Mouse (Mus musculus): Measurements from ENCODE around the gene Map4k2.

The Map4k2 gene

DNA sequence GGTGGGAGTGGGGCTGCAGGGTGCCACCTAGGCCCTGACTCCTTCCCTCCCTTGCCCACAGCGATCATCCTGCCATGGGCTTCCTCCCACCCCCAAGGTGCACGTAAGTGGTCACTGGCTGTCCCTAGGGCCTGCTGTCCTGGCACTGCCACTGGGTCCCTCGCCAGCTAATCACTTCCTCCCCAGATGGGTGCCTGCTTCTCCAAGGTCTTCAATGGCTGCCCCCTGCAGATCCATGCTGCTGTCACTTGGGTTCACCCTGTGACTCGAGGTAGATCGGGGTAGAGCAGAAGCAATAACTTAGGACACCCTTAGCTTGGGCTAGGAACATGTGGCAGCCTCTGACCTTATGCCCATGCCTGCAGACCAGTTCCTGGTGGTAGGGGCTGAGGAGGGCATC is 5.1 kb downstream of the Map4k2 start:
- DNase-seq (ENCODE audit: low spot score): no peak

DNA sequence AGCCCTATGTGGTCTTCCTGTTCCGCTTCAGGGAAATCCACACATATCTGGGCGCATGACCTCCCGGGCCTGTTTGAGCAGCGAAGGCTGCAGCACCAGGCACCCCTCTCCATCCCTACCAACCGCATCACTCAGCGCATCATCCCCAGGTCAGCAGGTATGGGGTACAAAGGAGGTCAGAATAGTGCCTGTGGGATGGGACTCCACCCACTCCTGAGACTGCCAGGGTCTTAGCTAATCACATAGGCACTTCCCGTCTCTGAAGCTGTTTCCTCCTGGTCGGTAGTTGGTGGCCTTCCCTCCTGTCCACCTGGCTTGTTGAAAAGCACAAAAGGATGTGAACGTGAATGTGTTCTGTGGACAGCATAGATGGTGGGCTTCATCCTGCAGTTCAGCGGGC is 5.7 kb downstream of the Map4k2 start:
- no peak for DNase-seq (ENCODE audit: low spot score)

DNA sequence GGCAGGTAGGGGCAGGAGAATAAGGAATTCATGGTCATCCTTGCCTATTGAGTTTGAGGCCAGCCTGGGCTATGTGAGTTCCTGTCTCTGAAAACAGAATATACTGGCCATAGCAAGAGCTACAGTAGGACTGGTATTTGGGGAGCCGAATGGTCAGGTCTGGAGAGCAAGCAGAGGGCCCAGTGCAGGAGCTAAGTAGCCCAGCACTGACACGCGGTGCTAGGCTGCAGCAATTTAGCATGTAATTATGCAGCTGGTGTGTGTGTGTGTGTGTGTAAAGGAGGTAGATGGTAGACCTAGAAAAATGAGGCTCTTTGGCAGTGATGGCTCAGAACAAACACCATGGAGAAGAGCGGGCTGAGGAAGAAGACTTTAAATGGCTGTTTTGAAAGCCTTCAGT is 6.7 kb downstream of the Map4k2 start:
- DNase-seq (ENCODE audit: low spot score): no peak

DNA sequence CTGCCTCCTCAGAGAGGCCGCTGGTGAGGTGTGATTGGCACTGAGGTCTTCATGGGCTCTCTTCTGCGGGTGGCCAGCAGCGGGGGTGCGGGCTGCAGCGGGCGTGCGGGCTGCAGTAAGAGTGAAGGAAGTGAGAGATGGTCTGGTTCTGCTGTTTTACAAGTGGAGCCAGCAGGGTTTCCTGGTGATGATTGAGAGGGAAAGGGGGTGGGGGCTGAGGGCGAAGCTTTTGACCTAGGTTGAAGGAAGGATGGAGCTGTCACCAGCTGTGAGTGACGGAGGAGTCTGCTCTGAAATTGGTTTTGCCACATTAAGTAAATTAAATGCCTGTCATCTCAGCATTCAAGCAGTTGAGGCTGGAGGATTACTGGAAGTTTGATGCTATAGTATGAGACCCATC is 7.8 kb downstream of the Map4k2 start:
- DNase-seq (ENCODE audit: low spot score): no peak

DNA sequence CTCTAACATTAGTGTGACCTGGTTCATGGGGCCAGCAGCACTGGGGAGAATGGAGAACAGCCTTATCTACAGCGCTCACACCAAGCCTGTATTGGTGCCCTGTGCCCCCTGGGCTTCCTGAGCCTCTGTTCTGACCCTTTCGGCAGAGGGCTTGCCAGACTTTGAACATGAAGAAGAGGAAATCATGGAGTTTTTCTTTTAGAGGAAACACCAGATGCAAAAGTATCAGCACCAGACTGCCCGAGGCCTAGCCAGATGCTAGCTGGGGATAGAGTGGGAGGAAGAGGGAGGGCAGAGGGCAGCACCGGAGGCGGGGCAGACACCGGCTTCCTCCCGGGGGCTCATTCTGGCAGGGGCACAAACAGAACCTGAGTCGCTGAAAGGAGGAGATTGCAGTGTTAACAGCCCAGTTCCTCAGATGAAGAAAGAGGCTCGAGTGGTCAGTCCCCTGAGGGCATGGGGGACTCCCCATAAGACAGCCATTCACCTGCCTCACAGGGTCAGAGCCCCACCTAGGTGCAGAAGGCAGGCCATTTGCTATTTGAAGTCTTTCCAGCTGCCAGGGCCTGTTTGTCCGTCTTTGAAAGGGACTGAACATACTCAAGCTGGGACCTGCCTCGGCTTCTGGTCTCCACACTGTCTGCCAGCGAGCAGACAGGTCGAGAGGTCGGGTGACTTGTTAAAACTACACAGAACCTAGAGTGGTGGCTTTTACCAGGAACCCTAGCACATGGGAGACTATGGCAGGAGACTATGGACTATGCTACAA is 8.5 kb downstream of the Map4k2 start:
- DNase-seq (ENCODE audit: low spot score): no peak

DNA sequence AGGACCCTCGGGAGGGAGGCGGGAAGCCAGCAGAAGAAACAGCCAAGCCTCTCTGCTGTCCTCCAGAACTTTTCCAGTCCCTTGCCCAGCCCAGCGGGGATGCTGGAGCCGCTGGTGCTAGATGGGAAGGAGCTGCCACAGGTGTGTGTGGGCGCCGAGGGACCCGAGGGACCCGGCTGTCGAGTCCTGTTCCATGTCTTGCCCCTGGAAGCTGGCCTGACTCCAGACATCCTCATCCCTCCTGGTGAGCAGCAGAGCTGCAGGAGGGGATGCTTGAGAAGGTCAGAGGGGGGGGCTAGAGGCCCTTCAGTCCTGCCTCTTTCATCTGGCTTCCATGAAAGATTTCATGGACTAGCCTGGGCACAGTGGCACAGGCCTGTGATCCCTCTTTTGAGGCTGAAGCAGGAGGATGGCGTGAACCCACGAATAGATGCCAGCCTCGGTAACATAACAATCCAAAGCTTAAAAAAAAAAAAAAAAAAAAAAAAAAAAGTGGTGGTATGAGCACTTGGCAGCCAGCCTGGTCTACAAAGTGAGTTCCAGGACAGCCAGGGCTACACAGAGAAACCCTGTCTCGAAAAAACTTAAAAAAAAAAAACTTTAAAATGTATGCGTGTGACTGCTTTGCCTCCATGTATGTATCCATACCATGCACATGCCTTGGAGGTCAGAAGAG is 10.6 kb downstream of the Map4k2 start:
- DNase-seq (ENCODE audit: low spot score): no peak

DNA sequence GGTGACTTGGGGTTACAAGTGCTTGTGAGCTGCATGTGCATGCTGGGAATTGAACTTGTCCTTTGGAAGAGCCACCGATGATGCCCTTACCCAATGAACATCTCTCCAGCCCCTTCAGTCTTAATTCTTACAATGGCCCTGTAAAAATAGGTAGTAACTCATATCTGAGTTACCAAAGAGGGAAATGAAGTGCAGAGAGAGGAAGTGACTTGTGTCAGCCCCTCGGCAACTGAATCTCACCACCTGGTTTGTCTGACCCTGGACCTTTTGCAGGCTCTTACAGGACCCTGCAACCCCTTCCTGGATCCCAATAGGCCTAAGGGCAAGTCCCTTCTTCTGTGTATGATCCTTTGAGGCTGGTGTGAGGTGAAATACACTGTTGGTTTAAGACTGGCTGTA is 11.2 kb downstream of the Map4k2 start:
- DNase-seq (ENCODE audit: low spot score): no peak

DNA sequence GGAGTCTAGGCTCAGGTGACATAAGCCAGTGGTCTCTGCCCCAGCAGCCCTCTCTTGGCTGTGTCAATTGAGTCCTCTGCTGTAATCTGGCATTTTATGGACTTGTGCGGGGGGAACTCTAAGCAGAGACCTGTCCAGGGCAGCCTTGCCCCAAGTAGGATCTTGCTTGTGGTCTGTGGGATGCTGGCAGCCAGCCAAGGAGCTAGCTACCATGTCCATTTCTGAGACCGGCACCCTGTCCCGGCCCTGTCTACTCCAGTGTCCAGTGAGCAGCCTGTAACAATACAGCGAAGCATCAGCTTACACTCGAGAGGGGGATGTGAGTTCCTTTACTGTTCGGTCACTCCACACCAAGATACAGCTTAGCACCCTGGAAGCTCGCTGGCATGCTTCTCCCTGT is 13.1 kb downstream of the Map4k2 start:
- no peak for DNase-seq (ENCODE audit: low spot score)

DNA sequence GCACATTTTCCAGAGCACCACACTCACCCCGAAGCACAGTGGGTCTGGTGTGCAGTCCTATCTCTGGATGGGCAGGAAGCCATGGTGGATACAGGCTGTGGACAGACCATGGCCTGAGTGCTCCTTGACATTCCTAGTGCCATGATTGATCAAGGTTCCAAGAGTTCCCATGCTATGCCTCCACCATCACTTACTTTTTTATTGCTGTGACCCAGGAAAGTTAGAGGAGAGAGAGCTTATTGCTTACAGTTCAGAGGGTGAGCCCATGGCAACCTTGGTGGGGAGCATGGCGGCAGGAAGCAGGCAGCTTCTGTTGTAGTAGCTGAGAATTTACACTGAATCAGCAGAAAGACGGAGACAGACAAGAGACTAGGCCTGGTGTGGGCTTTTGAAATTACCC is 20.4 kb downstream of the Map4k2 start:
- DNase-seq (ENCODE audit: low spot score): no peak

DNA sequence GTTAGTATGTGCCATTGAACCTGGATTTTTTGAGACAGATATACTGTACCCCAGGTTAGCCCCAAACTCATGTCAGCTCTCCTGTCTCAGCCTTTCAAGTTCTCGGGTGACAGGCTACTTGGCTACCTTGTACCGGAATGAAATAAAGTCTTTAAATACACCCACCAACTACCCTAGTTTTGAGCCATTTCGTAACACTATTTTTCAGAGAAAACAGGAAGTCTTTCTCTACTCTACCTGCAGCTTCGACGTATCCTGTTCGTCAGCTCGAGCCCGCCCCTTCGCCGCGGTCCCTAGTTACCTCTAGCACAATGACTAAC is 22.1 kb downstream of the Map4k2 start:
- no peak for DNase-seq (ENCODE audit: low spot score)

DNA sequence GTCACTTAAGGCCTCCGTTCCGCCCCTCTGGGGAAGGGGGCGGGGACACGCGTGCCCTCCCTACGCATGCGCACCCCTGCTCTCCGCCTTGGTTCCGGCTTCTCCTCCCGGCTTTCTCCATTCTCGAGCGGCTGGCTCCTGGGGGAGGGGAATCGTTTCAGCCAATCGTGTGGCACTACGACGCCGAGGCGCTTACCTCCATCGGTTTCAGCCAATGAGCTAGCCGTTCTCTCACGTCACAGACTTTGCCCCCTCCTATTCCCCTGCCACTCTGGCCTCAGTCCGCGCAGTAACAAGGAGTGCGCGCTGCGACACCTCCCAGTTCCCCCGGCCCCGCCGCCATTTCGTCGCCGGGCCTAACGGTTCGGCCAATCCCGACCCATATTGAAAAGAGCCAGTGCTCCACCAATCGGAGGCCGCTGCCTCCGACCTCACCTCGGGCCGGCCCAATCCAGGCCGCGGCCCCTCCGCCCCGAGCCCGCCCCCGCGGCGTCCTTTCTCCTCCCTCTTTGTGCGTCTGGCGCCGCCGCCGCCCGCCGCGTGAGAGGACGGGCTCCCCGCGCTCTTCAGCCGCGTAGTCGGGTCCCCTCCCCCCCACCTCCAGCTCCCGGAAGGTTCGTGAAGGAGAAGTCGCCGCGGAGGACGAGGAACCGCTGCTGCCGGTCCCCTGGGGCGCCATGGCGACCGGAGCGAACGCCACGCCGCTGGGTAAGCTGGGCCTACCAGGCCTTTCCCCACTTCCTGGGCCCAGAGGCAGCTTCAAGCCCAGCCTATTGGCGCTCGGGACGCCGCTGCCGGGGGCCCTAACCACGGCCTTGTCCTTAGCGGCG is 22.7 kb downstream of the Map4k2 start, which contains the start of gene Sf1:
TSS of gene Sf1 (plus strand) at position 280 of the 830 bp plus-strand sequence.
- peak; percentile 98 for DNase-seq (ENCODE audit: low spot score)

DNA sequence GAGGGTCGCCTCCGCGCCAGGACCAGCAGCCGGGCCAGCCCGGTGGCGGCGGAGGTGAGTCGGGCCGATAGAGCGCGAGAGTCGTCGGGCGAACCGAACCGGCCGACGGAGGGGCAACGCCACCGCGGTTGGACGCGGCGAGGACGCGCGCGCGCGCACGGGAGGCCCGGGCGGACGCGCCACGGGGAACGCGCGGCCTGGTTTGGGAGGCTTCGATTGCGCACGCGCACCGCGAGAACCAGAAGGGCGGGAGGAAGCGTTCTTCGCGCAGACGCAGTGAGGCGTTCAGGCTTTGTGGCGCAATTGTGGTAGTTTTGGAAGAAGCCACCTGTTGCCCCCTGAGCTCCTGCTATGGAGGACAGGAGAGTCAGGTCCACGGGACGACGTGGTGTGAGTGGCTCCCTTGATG is 23.4 kb downstream of the Map4k2 start:
- peak; percentile 89 for DNase-seq (ENCODE audit: low spot score)

DNA sequence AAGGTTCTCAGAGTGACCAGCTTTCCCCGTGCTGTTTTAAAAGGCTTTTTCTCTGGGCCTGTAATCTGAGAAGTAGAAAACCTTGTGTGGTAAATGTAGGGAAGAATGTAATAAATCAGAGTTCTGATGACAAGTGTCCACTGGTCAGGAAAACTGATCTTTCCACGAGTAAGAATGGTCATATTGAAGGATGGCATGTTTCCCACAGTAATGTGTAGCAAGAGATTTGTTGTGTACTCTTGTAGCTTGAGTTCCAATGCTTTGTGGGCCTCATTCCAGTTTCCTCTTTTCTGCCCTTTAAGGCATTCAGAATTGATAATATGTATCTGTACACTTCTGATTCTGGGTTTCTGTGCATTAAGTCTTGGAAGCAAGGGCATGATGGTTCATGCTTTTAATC is 23.9 kb downstream of the Map4k2 start:
- no peak for DNase-seq (ENCODE audit: low spot score)

DNA sequence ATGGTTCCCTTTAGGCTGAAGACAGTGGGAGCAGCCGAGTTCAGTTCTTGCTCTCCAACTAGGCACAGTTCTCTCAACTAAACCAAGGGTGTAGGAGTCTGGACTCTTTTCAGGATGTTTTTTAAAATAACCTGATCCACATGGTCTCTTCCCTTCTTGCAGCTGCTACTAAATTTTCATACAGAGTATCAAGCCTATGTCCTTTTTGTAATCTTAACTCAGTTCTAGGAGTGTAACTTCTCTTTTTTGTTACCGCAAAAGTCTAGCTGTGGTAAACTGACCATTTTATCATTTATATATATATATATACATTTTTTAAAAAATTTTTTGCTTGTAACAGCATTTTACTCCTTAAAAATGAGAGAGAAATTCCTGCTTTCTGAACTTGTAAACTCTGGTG is 29.2 kb downstream of the Map4k2 start:
- DNase-seq (ENCODE audit: low spot score): no peak

DNA sequence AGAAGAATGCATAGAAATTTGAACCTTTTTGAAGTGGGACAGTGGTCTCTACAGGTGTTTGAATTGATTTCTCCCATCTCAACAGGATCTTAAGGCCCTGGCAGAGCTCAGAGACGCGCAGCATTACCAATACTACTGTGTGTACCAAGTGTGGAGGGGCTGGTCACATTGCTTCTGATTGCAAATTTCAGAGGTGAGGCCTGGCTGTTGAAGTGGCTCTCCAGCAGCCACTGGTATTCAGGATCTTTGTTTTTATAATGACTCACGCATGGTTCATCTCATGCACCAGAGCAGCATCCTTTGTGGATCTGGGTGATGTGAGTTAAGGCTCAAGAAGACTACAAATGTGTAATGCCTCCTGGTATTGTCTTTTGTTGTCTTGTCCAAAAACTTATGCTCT is 31.5 kb downstream of the Map4k2 start:
- no peak for DNase-seq (ENCODE audit: low spot score)

DNA sequence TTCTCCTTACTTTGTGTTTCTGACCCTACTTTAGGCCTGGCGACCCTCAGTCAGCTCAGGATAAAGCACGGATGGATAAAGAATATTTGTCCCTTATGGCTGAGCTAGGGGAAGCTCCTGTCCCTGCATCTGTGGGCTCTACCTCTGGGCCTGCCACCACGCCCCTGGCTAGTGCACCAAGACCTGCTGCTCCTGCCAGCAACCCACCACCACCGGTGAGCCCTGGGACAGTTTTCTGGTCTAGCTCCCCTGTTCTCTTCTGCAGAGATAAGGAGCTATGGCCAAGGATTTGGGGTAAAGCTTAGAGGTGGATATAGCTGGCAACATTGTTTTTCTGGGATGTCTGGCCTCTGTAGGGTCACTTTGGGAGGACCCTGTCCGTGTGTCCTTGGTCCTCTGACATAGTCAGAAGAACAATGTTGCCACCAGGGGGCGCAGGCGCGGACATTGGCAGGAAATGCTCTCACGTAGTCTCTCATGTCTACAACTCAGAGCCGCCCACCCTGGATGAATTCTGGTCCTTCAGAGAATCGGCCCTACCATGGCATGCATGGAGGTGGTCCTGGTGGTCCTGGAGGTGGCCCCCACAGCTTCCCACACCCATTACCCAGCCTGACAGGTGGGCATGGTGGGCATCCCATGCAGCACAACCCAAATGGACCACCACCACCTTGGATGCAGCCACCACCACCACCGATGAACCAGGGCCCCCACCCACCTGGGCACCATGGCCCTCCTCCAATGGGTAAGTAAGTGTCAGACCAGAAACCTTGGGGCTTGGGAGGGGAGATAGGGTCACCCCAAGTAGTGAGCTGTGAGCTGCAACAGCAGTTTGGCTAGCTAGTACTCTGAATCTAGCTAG is 32.8 kb downstream of the Map4k2 start:
- DNase-seq (ENCODE audit: low spot score): peak; percentile 60

DNA sequence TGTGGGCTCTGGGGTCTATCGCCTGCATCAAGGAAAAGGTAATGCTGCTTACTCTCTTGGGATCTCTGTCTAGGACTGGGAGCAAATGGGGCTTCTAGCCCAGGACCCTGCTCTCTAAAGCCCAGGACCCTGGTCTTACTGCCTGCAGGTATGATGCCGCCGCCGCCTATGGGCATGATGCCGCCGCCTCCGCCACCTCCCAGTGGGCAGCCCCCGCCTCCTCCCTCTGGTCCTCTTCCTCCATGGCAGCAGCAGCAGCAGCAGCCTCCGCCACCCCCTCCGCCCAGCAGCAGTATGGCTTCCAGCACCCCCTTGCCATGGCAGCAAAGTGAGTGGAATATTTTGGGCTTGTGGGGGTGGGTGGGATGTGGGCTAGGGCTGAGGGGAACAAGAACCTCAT is 33.6 kb downstream of the Map4k2 start:
- DNase-seq (ENCODE audit: low spot score): no peak

DNA sequence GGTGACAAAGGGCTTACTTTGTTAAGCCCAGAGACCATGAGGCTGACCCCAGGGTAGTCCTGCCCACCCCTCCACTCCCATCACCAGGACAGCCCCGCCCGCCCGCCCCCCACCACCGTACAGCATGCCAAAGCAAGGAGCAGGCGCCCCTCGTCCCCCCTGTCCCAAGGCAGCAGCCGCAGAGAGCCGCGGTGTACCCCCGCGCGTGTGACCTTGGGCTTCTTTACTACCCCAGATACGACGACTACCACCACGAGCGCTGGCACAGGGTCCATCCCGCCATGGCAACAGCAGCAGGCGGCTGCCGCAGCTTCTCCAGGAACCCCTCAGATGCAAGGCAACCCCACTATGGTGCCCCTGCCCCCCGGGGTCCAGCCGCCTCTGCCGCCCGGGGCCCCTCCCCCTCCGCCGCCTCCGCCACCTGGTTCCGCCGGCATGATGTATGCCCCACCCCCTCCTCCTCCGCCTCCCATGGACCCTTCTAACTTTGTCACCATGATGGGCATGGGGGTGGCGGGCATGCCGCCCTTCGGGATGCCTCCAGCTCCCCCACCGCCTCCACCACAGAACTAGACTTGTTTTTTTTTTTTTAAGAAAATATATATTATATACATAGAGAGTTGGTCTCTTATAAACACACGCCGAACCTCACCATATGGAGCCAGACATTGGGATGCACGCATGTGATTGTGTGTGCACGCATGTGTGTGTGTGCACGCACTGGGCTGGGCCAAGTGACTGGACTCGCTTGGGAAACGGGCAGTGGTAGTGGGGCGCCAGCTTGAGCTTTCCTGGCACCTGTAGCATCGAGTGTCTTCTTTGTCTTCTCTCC is 34.7 kb downstream of the Map4k2 start:
- no peak for DNase-seq (ENCODE audit: low spot score)

DNA sequence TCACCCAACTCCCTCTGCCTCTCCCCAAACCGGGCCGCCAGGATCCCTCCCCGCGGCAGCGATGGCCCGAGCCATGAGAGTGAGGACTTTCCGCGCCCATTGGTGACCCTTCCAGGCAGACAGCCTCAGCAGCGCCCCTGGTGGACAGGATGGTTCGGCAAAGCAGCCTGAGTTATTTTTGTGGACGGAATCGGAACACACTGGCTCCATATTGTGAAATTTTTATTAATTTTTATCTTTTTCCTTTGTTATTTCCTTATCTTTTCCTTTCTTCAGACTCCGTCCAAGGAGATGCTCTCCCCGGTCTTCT is 35.3 kb downstream of the Map4k2 start:
- no peak for DNase-seq (ENCODE audit: low spot score)

DNA sequence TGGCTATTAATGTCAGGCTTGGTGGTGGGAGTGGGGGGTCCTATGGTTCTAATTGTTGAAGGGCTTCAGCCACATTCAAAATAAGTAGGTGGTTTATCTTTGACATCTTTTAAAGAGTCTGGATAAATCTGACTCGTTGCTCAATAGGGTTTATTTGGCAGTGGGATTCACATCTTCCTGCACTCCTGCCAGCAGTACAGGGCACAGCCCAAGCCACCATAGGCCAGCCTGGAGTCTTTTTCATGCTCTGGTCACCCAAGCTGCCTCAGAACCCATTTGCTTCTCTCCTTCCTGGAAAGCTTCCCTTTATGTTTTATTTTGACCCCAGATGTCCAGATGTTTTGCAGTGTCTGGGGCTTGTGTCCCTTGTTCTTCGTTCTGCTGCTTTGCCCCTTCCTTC is 35.7 kb downstream of the Map4k2 start:
- DNase-seq (ENCODE audit: low spot score): no peak

DNA sequence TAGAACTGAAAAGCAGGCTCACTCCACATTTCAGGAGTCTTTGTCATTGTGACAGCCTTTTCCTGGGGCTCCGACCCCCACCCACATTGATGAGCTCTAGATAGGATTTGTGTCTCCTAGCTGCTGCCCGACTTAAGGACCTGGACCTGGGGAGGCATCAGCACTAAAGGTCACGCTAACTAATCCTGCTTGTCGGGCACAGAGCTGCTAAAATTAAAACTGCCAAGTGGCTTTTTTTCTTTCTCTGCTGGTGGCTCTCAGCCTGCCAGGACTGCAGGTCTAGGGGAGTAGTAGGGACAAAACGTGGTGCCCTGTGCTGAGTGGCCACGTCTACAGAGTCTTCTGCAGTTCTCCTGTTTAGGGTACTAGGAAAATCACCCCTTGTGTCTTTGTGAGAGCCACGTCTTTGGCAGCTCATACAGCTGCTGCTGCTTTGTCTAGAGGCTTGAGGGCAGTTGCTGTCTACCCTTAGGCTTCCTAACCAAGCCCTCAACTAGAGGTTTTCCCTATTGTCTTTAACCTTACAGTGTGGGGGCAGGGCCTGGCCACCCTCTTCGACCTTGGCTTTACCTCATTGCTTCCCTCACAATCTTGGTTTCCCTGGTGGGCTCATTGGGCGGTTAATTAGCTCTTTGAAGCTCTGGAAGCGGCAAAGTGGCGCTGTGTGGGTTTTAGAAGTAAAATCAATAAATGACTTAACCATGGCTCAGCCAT is 36.5 kb downstream of the Map4k2 start:
- DNase-seq (ENCODE audit: low spot score): no peak

Measured in ovary, postnatal 10 days (tissue).